In the genomic region with DNA sequence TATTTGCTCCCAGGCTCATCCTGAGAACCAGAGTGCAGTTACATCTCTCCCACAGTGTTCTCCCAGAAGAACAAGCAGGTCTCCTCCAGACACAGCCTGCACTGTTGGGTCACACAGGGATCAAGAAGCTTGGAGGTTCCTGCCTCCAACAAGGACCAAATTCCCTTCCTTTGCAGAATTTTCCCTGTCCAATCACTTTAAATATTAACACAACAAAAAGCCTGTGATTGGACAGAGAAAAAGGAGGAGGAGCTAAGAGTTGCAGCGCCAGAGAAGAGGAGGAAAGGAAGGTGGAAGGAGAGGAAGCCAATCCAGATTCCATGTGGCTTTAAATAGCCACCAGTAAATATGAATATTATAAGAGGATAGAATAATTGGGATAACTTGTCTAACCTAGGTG, we compare ENCODE assay signal across 28 mouse cellular contexts. TPM values are rescaled to one million over a fixed set of nuclear protein-coding genes. Genes with fewer than 3 reads are reported as not detected.
DNase-seq lines count a peak whose midpoint lies in the region; ATAC-seq lines count a peak whose summit lies in the region.
"Had no signal": no experiment of that assay in that cellular context is flagged by ENCODE, and none has a peak within 500 bp of the region (broad histone marks: within the 10 kb centered on the region; RNA-seq: fewer than 3 reads in every experiment).

No protein-coding gene starts in this region.

- no peak overlapping the region for H3K4me3 ChIP-seq in heart, embryonic 13.5 days
- no peak overlapping the region for H3K4me3 ChIP-seq in kidney, embryonic 16.5 days (ENCODE audit: low read length)
- H3K4me3 ChIP-seq in lung, embryonic 15.5 days = no peak overlapping the region
- H3K4me3 ChIP-seq: embryonic facial prominence, embryonic 15.5 days; heart, adult 2 months; intestine, embryonic 15.5 days; limb, embryonic 13.5 days; midbrain, embryonic 13.5 days; neural tube, embryonic 12.5 days had no signal

- 21% methylated on average over 1 of the region's 1 CpGs for WGBS in heart, embryonic 13.5 days
- 17% methylated on average over 1 of the region's 1 CpGs for WGBS in kidney, embryonic 16.5 days
- 21% methylated on average over 1 of the region's 1 CpGs for WGBS in lung, embryonic 15.5 days

- no peaks in the 10 kb centered on the region for H3K9me3 ChIP-seq in heart, embryonic 13.5 days
- H3K9me3 ChIP-seq in kidney, embryonic 16.5 days (ENCODE audit: low read length) = no peaks in the 10 kb centered on the region
- no peaks in the 10 kb centered on the region for H3K9me3 ChIP-seq in lung, embryonic 15.5 days
- H3K9me3 ChIP-seq: embryonic facial prominence, embryonic 15.5 days; intestine, embryonic 15.5 days; limb, embryonic 13.5 days; midbrain, embryonic 13.5 days; neural tube, embryonic 12.5 days had no signal

- no peaks in the 10 kb centered on the region for H3K27me3 ChIP-seq in heart, embryonic 13.5 days (replicated peaks)
- H3K27me3 ChIP-seq in kidney, embryonic 16.5 days (ENCODE audit: insufficient read depth, low read length) = no peaks in the 10 kb centered on the region
- H3K27me3 ChIP-seq in lung, embryonic 15.5 days = no peaks in the 10 kb centered on the region
- H3K27me3 ChIP-seq: embryonic facial prominence, embryonic 15.5 days; intestine, embryonic 15.5 days; limb, embryonic 13.5 days; midbrain, embryonic 13.5 days; neural tube, embryonic 12.5 days had no signal

- H3K4me1 ChIP-seq in heart, embryonic 13.5 days = peaks cover 54% of the 10 kb centered on the region
- H3K4me1 ChIP-seq in kidney, embryonic 16.5 days (ENCODE audit: insufficient read depth, low read length) = peaks cover 9% of the 10 kb centered on the region
- H3K4me1 ChIP-seq in lung, embryonic 15.5 days = peaks cover 27% of the 10 kb centered on the region; the same call in 1 of the 2 replicates

- no peak overlapping the region for H3K4me2 ChIP-seq in heart, embryonic 13.5 days
- no peak overlapping the region for H3K4me2 ChIP-seq in kidney, embryonic 16.5 days (replicated peaks; ENCODE audit: low read depth, low read length)
- H3K4me2 ChIP-seq in lung, embryonic 15.5 days = no peak overlapping the region
- H3K4me2 ChIP-seq: embryonic facial prominence, embryonic 15.5 days; intestine, embryonic 15.5 days; limb, embryonic 13.5 days; midbrain, embryonic 13.5 days; neural tube, embryonic 12.5 days had no signal

- no peak overlapping the region for H3K9ac ChIP-seq in heart, embryonic 13.5 days
- no peak overlapping the region for H3K9ac ChIP-seq in kidney, embryonic 16.5 days (replicated peaks; ENCODE audit: low read length)
- no peak overlapping the region for H3K9ac ChIP-seq in lung, embryonic 15.5 days
- H3K9ac ChIP-seq: embryonic facial prominence, embryonic 15.5 days; intestine, embryonic 15.5 days; limb, embryonic 13.5 days; neural tube, embryonic 12.5 days had no signal

- no peak for DNase-seq in heart, adult 11 months
- no peak for DNase-seq in kidney, postnatal 4 days
- no peak for DNase-seq in lung, adult 18-20 months
- peak; percentile 10 for DNase-seq in brain, adult 2 months (ENCODE audit: low read depth, low spot score)
- DNase-seq: adrenal gland, postnatal 36 days; cerebellum, adult 11 months; cerebellum, adult 9-11 months; gastrocnemius, postnatal 25 days; heart, adult 2 months; kidney, postnatal 25 days; right cerebral cortex, postnatal 14 days; thymus, adult 2 months; thymus, postnatal 4 days had no signal

- no peak for ATAC-seq in heart, embryonic 13.5 days (ENCODE audit: extremely low read depth, insufficient number of reproducible peaks, low FRiP score, low TSS enrichment)
- ATAC-seq in kidney, embryonic 16.5 days (ENCODE audit: low FRiP score, low TSS enrichment) = no peak
- ATAC-seq in lung, embryonic 15.5 days (ENCODE audit: borderline replicate concordance, extremely low read depth, low FRiP score, low TSS enrichment) = no peak
- ATAC-seq: CD4-positive, CD25-positive, alpha-beta regulatory T cell, adult 4 months; forebrain, embryonic 16.5 days; hindbrain, embryonic 16.5 days; intestine, embryonic 15.5 days; midbrain, embryonic 13.5 days had no signal

- H3K27ac ChIP-seq in heart, embryonic 13.5 days (replicated peaks) = peak overlapping the region; percentile 2; the same call in 1 of the 2 replicates
- H3K27ac ChIP-seq in kidney, embryonic 16.5 days (ENCODE audit: low read length) = 0 out of 2 replicates have a peak overlapping the region, but pooled peaks have one; percentile 34
- H3K27ac ChIP-seq in lung, embryonic 15.5 days = peak overlapping the region; percentile 42; the same call in 1 of the 2 replicates
- H3K27ac ChIP-seq: embryonic facial prominence, embryonic 15.5 days; heart, adult 2 months; intestine, embryonic 15.5 days; limb, embryonic 13.5 days; macrophage; midbrain, embryonic 13.5 days; neural tube, embryonic 12.5 days; stomach, postnatal 0 days had no signal

- peaks cover 15% of the 10 kb centered on the region for H3K36me3 ChIP-seq in heart, embryonic 13.5 days
- H3K36me3 ChIP-seq in kidney, embryonic 16.5 days (ENCODE audit: insufficient read depth, low read length) = peaks cover 5% of the 10 kb centered on the region
- H3K36me3 ChIP-seq in lung, embryonic 15.5 days = peaks cover 9% of the 10 kb centered on the region; the same call in 1 of the 2 replicates

RNA-seq across cellular contexts. Expression of a gene that starts 16.5 kb away (rescaled TPM):
- 31.3 and 33.8 TPM in 2 replicates for polyA plus RNA-seq in heart, embryonic 13.5 days (2015; fragmentation: Nextera tagmentation; extraction: Ambion mirVana)
- 50.8 and 51.3 TPM in 2 replicates for polyA plus RNA-seq in kidney, embryonic 16.5 days (2015; fragmentation: Nextera tagmentation; extraction: Ambion mirVana)
- 43.2 and 48.7 TPM in 2 replicates for polyA plus RNA-seq in lung, embryonic 15.5 days (2015; fragmentation: Nextera tagmentation; extraction: Ambion mirVana)

RNA-seq across cellular contexts. Expression of a gene that starts 24.6 kb away (rescaled TPM):
- 12.8 and 14.2 TPM in 2 replicates for polyA plus RNA-seq in heart, embryonic 13.5 days (2015; fragmentation: Nextera tagmentation; extraction: Ambion mirVana)
- polyA plus RNA-seq in kidney, embryonic 16.5 days (2015; fragmentation: Nextera tagmentation; extraction: Ambion mirVana) = 21.1 and 21.9 TPM in 2 replicates
- polyA plus RNA-seq in lung, embryonic 15.5 days (2015; fragmentation: Nextera tagmentation; extraction: Ambion mirVana) = 19.1 and 22.5 TPM in 2 replicates

RNA-seq across cellular contexts. Expression of a gene that starts 34.9 kb away (rescaled TPM):
- polyA plus RNA-seq in heart, embryonic 13.5 days (2015; fragmentation: Nextera tagmentation; extraction: Ambion mirVana) = not detected in 2 replicates
- 0.51 and 0.59 TPM in 2 replicates for polyA plus RNA-seq in kidney, embryonic 16.5 days (2015; fragmentation: Nextera tagmentation; extraction: Ambion mirVana)
- polyA plus RNA-seq in lung, embryonic 15.5 days (2015; fragmentation: Nextera tagmentation; extraction: Ambion mirVana) = 0.16 and 0.62 TPM in 2 replicates
- polyA plus RNA-seq: heart, embryonic 14.5 days; intestine, embryonic 15.5 days; liver, embryonic 16.5 days; macrophage; midbrain, embryonic 13.5 days had no signal

RNA-seq across cellular contexts. Expression of a gene that starts 44.9 kb away (rescaled TPM):
- 39.7 and 43.7 TPM in 2 replicates for polyA plus RNA-seq in heart, embryonic 13.5 days (2015; fragmentation: Nextera tagmentation; extraction: Ambion mirVana)
- 94.5 and 99.0 TPM in 2 replicates for polyA plus RNA-seq in kidney, embryonic 16.5 days (2015; fragmentation: Nextera tagmentation; extraction: Ambion mirVana)
- 102 and 110 TPM in 2 replicates for polyA plus RNA-seq in lung, embryonic 15.5 days (2015; fragmentation: Nextera tagmentation; extraction: Ambion mirVana)
